Mouse (Mus musculus): ENCODE measurements around the gene Rfx3. TPM values are rescaled to one million over a fixed set of nuclear protein-coding genes. Genes with fewer than 3 reads are reported as not detected.

Rfx3 gene
- polyA plus RNA-seq, 1 experiment from 2014 or later, result 13.3 TPM

GRCm38 (mm10) chr19:27904209-27904608 lies 106.8 kb downstream of the Rfx3 start:
- Histone ChIP-seq H3K9me3 (no peaks in the 10 kb centered on the region), H3K36me3 (peaks cover 5% of the 10 kb centered on the region; the same call in 1 of the 2 replicates), H3K4me3 (no peak overlapping the region), H3K4me2 (replicated peaks) (no peak overlapping the region), H3K27me3 (no peaks in the 10 kb centered on the region), H3K9ac (no peak overlapping the region), H3K27ac (no peak overlapping the region), H3K4me1 (peaks cover 2% of the 10 kb centered on the region; the same call in 1 of the 2 replicates)
- ATAC-seq (ENCODE audit: low FRiP score, low read depth), result no peak
- 66% methylated on average over 4 of the region's 4 CpGs for WGBS

DNA sequence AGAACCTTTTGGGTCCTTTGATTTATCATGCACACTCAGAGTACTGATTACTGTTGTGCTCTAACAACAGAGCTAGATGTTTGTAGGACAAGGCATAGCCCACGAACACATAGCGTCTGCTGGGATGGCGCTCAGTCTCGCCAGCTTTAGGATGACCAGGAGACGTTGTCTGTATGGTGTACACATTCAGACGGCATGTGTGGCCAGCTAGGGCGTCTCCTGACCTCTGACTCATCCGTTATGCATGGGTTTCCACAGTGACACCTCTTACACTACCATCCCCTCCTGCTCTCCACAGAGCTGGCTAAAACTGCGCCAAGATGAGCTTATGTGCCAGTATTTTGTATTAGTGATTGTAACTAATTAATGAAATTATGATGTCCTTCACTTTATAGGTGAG lies 108.4 kb downstream of the Rfx3 start:
- 82% methylated on average over 9 of the region's 9 CpGs for WGBS
- H3K4me3 ChIP-seq, result no peak overlapping the region

GRCm38 (mm10) chr19:27901693-27902092 lies 109.3 kb downstream of the Rfx3 start:
- H3K9me3 ChIP-seq, result no peaks in the 10 kb centered on the region
- H3K4me2 ChIP-seq (replicated peaks), result no peak overlapping the region
- H3K36me3 ChIP-seq, result peaks cover 5% of the 10 kb centered on the region; the same call in 1 of the 2 replicates
- H3K4me3 ChIP-seq, result no peak overlapping the region
- no peak overlapping the region for H3K9ac ChIP-seq
- H3K27ac ChIP-seq, result no peak overlapping the region
- H3K27me3 ChIP-seq, result no peaks in the 10 kb centered on the region
- 91% methylated on average over 6 of the region's 6 CpGs for WGBS
- ATAC-seq (ENCODE audit: low FRiP score, low read depth), result no peak
- H3K4me1 ChIP-seq, result no peaks in the 10 kb centered on the region

More for the DNA sequence above, 108.4 kb downstream of the Rfx3 start:
- Histone ChIP-seq H3K9ac (no peak overlapping the region), H3K36me3 (peaks cover 5% of the 10 kb centered on the region; the same call in 1 of the 2 replicates), H3K27me3 (no peaks in the 10 kb centered on the region), H3K4me2 (replicated peaks) (no peak overlapping the region), H3K27ac (no peak overlapping the region), H3K4me1 (peaks cover 2% of the 10 kb centered on the region; the same call in 1 of the 2 replicates), H3K9me3 (no peaks in the 10 kb centered on the region)
- no peak for ATAC-seq (ENCODE audit: low FRiP score, low read depth)

DNA sequence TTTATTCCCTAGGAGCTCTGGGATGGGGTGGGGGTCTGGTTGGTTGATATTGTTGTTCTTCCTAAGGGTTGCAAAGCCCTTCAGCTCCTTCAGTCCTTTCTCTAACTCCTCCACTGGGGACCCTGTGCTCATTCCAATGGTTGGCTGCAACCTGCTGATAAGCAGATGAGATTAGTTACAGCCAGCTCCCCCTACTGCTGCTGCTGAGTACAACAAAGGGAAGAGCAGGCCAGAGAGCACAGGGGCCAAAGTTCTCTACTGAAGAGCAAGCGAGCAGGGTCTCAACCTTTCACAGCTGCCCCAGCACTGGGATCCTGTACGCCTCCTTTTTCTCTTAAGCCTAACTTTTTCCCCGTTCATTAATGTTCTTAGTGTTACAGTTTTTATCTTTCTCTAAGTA lies 126.4 kb downstream of the Rfx3 start:
- Histone ChIP-seq H3K9ac (no peak overlapping the region), H3K9me3 (no peaks in the 10 kb centered on the region), H3K4me1 (no peaks in the 10 kb centered on the region), H3K27me3 (no peaks in the 10 kb centered on the region), H3K27ac (no peak overlapping the region), H3K4me3 (no peak overlapping the region), H3K4me2 (replicated peaks) (no peak overlapping the region), H3K36me3 (no peaks in the 10 kb centered on the region)
- ATAC-seq (ENCODE audit: low FRiP score, low read depth), result no peak
- 95% methylated on average over 3 of the region's 3 CpGs for WGBS

- no peak overlapping the region for H3K27ac ChIP-seq
Observed at GRCm38 (mm10) chr19:27877429-27877828, 133.5 kb downstream of the Rfx3 start.

DNA sequence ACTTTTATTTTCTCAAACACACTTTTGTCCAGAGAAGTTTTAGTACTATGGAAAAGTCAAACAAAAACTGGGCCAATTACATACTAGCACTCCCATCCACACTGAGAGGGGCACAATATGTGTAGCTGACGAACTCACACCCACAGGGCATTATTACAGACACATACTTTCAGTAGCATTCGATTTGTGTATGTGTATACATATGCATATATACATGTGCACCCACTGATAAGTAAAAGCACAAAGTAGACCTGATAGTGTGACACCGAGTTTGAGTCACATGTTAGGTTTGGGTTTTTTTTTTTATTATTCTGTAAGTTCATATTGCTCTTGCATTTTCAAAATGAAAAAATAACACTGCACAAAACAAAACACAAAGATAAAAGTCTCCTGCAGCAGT lies 140.2 kb downstream of the Rfx3 start:
- Histone ChIP-seq H3K27ac (no peak overlapping the region), H3K9ac (no peak overlapping the region), H3K9me3 (no peaks in the 10 kb centered on the region), H3K4me3 (no peak overlapping the region), H3K27me3 (no peaks in the 10 kb centered on the region), H3K4me1 (no peaks in the 10 kb centered on the region), H3K4me2 (replicated peaks) (no peak overlapping the region), H3K36me3 (peaks cover 4% of the 10 kb centered on the region; the same call in 1 of the 2 replicates)
- no peak for ATAC-seq (ENCODE audit: low FRiP score, low read depth)
- WGBS, result 91% methylated on average over 3 of the region's 3 CpGs

More at GRCm38 (mm10) chr19:27877429-27877828, 133.5 kb downstream of the Rfx3 start:
- Histone ChIP-seq H3K9me3 (no peaks in the 10 kb centered on the region), H3K36me3 (no peaks in the 10 kb centered on the region), H3K9ac (no peak overlapping the region), H3K4me1 (no peaks in the 10 kb centered on the region), H3K4me3 (no peak overlapping the region), H3K27me3 (no peaks in the 10 kb centered on the region), H3K4me2 (replicated peaks) (no peak overlapping the region)
- ATAC-seq (ENCODE audit: low FRiP score, low read depth), result no peak
- 87% methylated on average over 2 of the region's 2 CpGs for WGBS

GRCm38 (mm10) chr19:27859641-27860040 lies 151.3 kb downstream of the Rfx3 start:
- Histone ChIP-seq H3K9me3 (no peaks in the 10 kb centered on the region), H3K36me3 (no peaks in the 10 kb centered on the region), H3K27ac (no peak overlapping the region), H3K4me2 (replicated peaks) (no peak overlapping the region), H3K9ac (no peak overlapping the region), H3K27me3 (no peaks in the 10 kb centered on the region), H3K4me3 (no peak overlapping the region), H3K4me1 (no peaks in the 10 kb centered on the region)
- ATAC-seq (ENCODE audit: low FRiP score, low read depth), result no peak

DNA sequence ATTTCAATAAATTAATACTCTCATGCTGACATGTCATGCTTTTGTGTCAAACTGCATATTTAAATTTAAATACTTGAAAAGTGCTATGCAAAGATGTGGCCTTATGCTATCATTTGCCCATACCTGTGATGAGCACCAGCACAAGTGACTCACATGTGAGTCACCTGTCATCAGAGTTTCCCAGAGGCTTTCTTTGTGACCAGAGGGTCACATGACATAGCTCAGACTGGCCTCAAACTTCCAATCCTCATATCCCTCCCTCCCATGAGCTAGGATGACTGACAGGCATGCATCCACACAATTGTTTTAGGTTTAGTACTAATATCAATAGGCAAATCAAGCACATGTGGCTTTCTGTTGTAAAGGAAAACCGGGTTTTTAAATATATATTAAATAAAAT lies 162.0 kb downstream of the Rfx3 start:
- Histone ChIP-seq H3K27me3 (no peaks in the 10 kb centered on the region), H3K9me3 (no peaks in the 10 kb centered on the region), H3K4me1 (no peaks in the 10 kb centered on the region), H3K36me3 (peaks cover 9% of the 10 kb centered on the region), H3K27ac (no peak overlapping the region), H3K9ac (no peak overlapping the region), H3K4me2 (replicated peaks) (no peak overlapping the region), H3K4me3 (no peak overlapping the region)
- no peak for ATAC-seq (ENCODE audit: low FRiP score, low read depth)
- WGBS, result 81% methylated on average over 1 of the region's 1 CpGs

- Histone ChIP-seq H3K9me3 (no peaks in the 10 kb centered on the region), H3K9ac (no peak overlapping the region), H3K4me1 (no peaks in the 10 kb centered on the region), H3K27ac (no peak overlapping the region), H3K27me3 (no peaks in the 10 kb centered on the region), H3K36me3 (peaks cover 9% of the 10 kb centered on the region), H3K4me2 (replicated peaks) (no peak overlapping the region), H3K4me3 (no peak overlapping the region)
- WGBS, result 80% methylated on average over 4 of the region's 4 CpGs
- no peak for ATAC-seq (ENCODE audit: low FRiP score, low read depth)
Observed at GRCm38 (mm10) chr19:27847055-27847454, 163.9 kb downstream of the Rfx3 start.

GRCm38 (mm10) chr19:27838635-27839034 lies 172.3 kb downstream of the Rfx3 start:
- no peak overlapping the region for H3K27ac ChIP-seq
- H3K9me3 ChIP-seq, result no peaks in the 10 kb centered on the region
- ATAC-seq (ENCODE audit: low FRiP score, low read depth), result no peak
- H3K9ac ChIP-seq, result no peak overlapping the region
- no peaks in the 10 kb centered on the region for H3K27me3 ChIP-seq
- H3K4me2 ChIP-seq (replicated peaks), result no peak overlapping the region
- H3K4me1 ChIP-seq, result no peaks in the 10 kb centered on the region
- no peak overlapping the region for H3K4me3 ChIP-seq
- H3K36me3 ChIP-seq, result no peaks in the 10 kb centered on the region
- 81% methylated on average over 3 of the region's 3 CpGs for WGBS

DNA sequence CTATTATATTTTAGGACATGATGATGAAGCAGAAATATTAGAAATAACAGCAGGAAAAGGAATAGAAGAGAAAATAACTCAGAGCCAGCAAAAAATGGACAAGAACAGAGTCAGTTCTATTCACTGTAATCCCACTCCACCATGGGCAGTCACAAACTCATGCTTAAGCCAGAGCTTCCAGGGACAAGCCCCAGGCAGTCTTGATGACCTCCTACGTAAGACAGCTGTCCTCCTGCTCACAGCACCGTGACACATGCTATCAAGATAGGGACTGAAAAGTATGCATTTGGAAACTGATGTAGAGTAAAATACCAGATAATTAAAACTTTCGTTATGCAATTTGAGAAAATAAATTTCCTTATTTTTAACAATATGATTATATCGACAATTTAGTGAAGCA lies 172.9 kb downstream of the Rfx3 start:
- H3K4me2 ChIP-seq (replicated peaks), result no peak overlapping the region
- 88% methylated on average over 4 of the region's 4 CpGs for WGBS
- no peaks in the 10 kb centered on the region for H3K36me3 ChIP-seq
- no peaks in the 10 kb centered on the region for H3K9me3 ChIP-seq
- no peaks in the 10 kb centered on the region for H3K27me3 ChIP-seq
- H3K4me1 ChIP-seq, result no peaks in the 10 kb centered on the region
- no peak overlapping the region for H3K4me3 ChIP-seq
- no peak overlapping the region for H3K27ac ChIP-seq
- no peak overlapping the region for H3K9ac ChIP-seq
- ATAC-seq (ENCODE audit: low FRiP score, low read depth), result no peak

- Histone ChIP-seq H3K9me3 (no peaks in the 10 kb centered on the region), H3K4me1 (no peaks in the 10 kb centered on the region), H3K4me2 (replicated peaks) (no peak overlapping the region), H3K27ac (no peak overlapping the region), H3K4me3 (no peak overlapping the region), H3K36me3 (peaks cover 4% of the 10 kb centered on the region), H3K9ac (no peak overlapping the region), H3K27me3 (no peaks in the 10 kb centered on the region)
- ATAC-seq (ENCODE audit: low FRiP score, low read depth), result no peak
- WGBS, result 91% methylated on average over 1 of the region's 1 CpGs
Observed at GRCm38 (mm10) chr19:27832448-27832847, 178.5 kb downstream of the Rfx3 start.

DNA sequence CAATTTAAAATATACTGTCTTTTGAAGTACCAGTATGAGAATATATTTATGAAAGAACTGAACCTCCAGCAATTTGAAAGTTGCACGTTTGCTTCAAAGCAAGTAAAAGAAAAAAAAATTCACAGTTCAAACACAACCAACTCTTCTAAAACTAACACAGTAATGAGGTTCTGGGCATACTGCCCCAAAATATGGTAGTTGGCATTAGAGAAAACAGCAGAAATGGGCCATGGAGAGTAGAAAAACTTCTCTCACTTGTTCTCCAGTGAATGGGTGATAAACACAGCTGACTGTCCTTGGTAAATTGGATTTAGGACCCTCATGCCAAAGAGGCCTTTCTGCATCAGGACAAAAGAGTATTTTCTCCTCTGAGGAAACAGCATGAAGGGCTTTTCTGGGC lies 182.7 kb downstream of the Rfx3 start:
- ATAC-seq (ENCODE audit: low FRiP score, low read depth), result no peak
- no peaks in the 10 kb centered on the region for H3K27me3 ChIP-seq
- H3K4me3 ChIP-seq, result no peak overlapping the region
- WGBS, result 75% methylated on average over 1 of the region's 1 CpGs
- no peak overlapping the region for H3K9ac ChIP-seq
- H3K27ac ChIP-seq, result no peak overlapping the region
- H3K36me3 ChIP-seq, result peaks cover 18% of the 10 kb centered on the region
- no peak overlapping the region for H3K4me2 ChIP-seq (replicated peaks)
- H3K9me3 ChIP-seq, result no peaks in the 10 kb centered on the region
- no peaks in the 10 kb centered on the region for H3K4me1 ChIP-seq

Data from limb, embryonic 13.5 days (tissue).